Mouse (Mus musculus) urinary bladder, postnatal 25 days (tissue): ENCODE data around the gene Ivd.
A peak's percentile ranks its signal among the peaks of the same experiment; 100 is the strongest.

Experiments used
- DNase-seq: peaks from one replicate; pipeline ENCODE4 v3.0.0; 2022; ENCODE audit warnings: low spot score

Gene Ivd

DNA sequence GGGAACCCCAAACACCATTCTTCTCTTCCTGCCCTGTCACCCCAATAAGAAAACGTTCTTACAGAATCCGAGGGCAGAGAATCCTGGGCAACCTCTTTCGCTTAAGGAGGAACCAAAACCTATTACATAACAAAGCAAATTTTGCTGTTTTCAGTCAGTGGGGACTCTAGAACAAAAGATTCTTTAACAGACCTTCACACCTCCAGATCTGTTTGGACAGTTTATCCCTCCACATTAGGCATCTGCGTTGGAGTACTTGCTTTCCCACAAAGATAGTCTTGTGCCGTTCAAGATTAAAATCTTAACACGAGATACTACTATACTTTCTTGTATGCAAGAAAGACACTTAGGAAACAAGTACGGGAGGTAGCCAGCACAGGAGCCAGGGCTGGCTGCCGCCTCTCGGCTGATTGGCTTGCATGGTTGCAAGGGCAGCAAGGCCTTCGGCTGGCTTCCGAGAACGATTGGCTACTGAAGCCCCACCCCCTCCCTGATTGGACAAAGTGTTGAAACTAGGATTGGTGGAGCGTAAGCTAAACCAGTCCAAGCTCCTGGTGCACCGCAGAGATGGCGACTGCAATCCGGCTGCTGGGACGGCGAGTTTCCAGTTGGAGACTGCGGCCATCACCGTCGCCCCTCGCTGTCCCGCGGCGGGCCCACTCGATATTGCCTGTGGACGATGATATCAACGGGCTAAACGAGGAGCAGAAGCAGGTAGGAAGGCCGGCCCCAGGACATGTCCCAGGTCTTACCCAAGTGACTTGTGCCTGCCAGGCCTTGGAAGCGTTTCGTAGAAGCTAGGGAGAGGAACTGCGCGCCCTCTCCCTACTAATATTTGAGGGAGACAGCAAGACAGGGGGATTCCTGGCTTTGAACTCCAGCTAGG, at the start of gene Ivd:
TSS of gene Ivd (plus strand) at position 501 of the 886 bp plus-strand sequence.
- DNase-seq: peak; percentile 81

DNA sequence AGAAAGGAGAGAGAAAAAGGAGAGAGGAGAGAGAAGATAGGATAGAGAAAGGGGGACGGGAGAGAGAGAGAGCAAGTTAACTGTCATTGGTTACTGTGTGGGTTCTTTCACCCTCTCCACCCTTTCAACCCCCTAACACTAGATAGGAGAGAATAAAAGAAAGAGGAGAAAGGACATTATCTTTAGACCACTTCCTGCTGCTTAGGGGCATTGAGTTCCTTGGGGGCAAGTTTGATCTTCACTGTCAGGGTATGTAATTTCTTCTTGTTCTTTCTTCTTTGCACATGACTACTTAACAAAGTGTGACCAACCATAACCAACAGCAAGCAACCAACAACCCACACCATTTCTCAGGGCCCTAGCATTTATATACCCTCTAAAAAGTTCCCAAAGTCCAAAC, 49.0 kb upstream of the Ivd start:
- no peak for DNase-seq

DNA sequence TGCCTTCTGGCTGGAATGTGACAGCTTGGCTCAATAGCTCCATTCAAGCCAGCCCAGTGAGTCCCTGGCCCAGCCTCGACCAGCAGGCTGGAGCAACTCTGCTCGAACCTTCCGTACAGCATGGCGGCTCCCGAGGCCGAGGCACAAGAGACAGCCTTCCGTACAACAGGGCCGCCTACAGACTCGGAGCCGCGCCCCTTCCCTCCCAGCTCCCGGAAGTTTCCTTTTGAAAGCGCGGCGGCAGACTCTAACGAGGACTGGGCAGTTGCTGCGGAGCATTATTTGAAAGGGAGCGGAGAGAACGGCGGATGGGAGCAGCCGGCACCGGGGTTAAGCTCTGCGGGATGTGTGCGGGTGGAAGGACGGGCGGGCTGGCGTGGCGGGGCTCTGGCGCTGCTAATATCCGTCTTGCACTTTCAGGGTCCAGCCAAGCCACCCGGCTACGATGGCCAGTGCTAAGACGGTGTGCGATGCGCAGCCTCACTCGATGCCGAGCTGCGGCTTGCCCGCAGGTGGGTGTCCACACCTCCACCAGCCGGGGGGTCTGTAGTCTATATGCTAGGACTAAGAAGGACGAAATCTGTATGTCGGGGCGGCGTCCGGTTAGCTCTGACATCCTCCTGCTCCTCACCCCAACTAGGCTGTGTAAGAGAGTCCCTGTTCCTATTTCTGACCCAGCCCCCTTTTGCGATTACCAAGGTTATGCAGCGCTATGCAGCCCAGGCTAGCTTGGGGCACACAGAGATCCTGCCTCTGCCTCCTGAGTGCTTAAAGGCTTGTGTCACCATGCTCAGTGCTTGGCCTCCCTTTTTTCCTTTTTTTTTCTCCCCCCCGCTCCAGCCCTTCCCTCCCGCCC, 47.5 kb upstream of the Ivd start, which contains the start of gene Knstrn:
TSS of gene Knstrn (plus strand) at position 23 of the 856 bp plus-strand sequence.
- DNase-seq: peak; percentile 79

DNA sequence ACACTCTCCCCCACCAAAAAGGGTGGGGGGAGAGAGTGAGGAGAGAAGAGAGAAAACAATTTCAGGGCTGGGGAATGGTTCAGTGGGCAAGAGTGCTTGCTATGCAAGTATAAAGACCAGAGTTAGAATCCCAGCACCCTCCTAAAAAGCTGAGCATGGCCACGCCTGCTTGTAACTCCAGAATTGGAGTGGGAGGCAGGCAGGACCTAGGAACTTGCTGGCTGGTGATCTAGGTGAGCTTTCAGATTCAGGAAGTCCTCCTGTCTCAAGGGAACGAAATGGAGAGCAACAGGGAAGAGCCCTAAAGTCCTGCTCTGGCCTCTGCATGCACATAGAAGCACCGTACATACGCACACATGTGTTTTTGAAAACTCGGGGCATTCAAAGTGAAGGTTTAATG, 39.0 kb upstream of the Ivd start:
- no peak for DNase-seq

DNA sequence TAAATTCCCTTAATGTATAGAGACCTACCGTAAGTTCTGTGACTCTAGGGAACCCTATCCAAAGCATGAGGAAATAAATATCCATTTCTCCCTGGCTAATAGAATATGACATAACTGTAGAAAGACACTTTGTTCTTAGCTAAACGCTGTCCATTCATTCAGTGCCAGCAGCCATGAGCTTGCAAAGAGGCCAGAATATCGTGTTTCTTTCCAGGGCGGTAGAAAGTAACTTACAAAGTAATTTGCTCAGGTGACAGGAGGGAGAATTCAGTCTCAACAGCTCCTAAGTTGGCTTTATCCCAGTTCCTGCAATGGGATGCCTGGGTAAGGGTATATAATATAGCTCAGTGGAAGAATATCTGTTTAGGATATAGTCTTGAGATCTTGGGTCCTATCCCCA, 37.4 kb upstream of the Ivd start:
- DNase-seq: no peak

DNA sequence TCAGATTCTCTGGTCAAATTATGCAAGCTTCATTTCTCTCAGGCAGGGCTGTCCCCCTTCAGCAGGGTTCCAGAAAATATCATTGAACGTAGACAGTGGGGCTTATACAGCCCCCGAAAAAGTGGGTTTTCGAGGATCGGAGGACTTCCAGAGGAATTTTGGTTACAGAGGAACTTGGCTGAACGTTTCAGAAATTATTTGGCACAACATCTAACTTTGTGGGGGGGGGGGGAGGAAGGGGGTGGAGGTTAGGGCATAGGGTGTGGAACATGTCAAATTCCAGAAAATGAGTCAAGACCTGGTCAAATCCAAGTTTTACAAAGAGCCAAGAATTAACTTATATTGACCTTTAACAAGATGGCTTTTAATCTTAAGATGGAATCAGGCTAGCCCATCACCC, 32.7 kb upstream of the Ivd start:
- DNase-seq: no peak

DNA sequence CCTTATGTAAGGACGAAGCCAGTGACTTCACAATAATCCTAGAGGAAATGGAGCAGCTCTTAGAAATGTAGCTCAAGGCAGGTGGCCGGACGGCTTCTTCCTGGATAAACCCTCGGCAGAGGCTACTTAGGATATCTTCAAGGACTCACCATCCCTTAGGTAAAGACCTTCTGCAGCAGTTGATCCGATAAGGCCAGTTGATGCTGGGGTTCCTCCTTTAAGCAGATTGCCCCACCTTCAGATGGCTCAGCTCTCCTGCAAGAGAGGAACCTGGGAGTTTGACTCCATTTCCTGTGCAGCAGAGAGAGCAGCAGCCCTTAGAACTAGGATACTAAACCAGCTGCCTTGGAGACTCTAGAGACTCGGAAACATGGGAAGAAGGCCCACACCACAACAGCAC, 27.7 kb upstream of the Ivd start:
- no peak for DNase-seq

DNA sequence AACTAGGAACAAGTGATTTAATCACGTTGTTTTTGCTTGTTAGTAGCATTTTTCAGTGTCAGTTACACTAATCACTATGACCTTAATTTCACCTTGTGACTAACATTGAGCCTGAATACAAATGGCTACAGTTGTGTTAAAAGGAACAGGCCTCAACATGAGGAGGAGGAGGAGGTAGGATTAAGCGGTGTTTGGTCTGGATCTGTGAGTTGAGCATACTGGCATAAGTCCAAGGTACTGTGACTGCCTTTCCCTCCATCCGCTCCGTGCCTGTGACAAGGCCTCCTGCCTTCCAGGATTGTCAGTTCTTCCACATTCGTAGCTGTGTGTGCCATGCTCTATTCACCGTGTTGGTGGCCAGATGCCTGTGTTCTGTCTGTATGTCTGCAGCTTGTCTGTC, 26.6 kb upstream of the Ivd start:
- DNase-seq: no peak

DNA sequence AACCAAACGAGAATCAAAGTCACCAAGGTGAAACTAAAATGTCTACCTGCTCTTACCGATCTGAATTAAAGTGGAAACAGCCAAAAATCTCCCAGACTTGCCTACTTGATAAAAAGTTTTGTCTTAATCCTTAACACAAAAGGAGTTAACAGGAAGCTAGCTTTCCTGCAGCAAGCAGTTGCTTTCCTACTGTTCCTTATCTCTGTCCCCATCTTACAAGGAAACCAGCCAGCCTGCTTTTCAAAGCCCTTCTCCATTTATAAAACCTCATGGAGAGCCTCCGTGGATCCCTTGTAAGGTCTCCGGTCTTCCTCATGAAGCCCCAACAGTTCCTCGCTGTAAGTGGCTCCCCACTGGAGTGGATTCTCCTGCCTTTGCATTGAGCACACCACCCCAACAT, 23.4 kb upstream of the Ivd start:
- DNase-seq: no peak

DNA sequence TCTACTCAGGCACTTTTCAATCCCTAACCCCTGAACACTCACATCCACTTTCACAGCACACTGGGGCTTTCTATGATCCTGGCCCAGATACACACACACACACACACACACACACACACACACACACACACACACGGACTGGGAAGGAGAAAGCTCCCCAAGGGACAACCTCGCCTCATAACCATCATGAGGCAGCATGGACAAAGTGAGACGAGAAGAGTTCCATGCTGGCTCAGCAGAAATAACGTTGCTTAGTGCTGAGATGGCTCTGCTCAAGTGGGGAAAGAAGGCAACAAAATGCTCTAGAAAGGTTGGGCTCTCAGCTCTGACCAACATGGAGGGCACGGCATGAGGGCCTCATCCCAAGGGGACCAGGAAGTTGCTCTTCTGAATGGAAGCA, 20.6 kb upstream of the Ivd start:
- DNase-seq: no peak

DNA sequence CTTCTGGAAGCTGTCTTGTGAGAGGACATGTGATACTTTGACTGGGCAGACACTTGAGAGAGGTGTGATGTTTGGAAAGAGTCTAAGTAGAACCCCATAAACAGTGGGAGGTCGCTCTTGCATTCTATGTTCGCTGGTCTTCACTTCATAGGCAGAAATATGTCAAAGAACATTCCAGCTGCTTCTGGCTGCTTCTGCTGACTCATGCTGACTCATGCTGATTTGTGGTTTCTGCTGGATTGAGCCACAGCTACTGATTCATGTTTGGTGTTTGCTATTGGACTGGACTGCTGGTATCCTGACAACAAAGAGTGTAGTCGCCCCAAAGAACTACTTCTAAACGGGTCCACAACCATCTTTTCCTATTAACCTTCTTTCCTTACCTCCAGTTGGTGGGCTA, 20.0 kb upstream of the Ivd start:
- DNase-seq: no peak

DNA sequence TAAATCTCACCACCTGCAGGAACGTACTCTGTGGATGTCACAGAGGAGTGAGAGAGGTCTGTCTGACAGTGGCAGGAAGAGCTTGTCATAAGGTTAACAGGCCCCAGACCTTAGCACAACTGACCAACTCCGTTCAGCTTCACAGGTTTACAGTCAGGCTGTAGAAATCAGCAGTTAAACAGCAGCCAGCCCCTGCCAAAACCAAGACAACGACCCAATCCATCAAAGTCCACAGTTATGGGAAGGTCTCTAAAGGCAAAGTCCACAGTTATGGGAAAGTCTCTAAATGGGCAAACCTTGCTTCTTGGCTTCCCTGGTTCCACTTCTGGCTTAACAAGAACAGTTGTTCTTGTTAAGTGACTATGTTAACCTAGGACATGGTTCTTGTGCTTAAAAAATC, 17.3 kb upstream of the Ivd start:
- DNase-seq: no peak

DNA sequence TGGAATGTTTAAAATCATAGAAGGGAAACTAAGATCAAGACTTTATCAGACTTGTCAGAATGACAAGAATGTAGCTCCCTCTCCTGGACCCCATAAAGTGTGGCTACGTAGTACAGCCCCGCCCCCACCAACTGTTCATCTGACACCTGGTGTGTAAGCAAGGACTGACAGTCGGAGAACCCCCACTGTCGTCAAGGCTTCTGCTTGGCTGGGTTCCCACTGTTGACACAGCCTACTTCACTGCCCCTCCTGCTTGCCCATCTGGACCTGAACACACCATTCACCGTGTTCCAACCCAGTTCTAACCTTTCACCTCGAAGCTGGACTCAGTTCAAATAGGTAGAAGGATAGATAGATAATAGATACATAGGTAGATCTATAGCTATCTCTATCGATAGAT, 15.5 kb upstream of the Ivd start:
- DNase-seq: no peak

DNA sequence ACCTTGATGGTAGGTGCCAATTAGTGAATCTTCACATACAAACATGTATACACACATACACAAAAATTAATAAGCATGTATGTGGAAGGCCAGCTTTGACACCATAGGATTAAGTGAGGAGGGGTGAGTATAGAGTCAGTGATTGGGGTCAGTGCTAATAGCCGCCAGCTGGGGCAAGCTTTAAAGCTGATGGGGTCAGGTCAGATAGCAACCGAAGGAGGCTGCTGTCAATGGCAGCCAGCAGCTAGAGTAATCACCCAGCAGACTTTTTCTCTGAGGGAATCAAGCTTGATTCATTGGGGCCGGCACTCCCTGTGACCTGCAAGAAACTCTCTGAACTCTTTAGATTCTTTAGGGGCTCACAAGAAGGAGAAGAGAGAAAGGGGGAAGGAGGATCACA, 10.0 kb upstream of the Ivd start:
- DNase-seq: no peak

DNA sequence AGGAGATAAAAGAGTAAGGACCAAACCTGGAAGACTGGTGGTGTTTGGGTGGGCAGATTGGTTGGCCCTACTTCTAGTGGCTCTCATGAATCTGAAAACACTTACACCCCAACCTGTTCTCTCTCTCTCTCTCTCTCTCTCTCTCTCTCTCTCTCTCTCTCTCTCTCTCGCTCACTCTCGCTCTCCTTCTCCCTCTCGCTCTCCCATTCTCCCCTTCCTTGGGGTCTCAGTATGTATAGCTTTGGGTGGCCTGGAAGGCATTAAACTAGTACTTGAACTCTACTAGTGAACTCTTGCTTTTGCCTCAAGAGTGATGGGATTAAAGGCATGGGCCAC, 554 bp downstream of the Ivd start:
- no peak for DNase-seq

DNA sequence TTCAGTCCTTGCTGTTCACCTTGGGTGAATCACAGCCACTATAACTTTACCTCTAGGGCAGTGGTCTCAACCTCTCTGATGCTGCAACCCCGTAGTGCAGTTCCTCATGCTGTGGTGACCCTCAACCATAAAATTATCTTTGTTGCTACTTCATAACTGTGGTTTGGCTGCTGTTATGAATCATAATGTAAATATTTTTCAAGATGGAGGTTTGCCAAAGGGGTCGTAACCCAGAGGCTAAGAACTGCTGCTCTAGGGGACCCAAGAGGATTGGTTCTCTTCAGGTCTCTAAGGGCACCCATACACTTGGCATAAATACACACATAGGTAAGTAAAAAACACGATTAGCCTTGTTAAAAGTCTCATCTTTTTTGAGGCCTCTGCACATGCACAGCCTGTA, 8.8 kb downstream of the Ivd start:
- DNase-seq: peak; percentile 2

DNA sequence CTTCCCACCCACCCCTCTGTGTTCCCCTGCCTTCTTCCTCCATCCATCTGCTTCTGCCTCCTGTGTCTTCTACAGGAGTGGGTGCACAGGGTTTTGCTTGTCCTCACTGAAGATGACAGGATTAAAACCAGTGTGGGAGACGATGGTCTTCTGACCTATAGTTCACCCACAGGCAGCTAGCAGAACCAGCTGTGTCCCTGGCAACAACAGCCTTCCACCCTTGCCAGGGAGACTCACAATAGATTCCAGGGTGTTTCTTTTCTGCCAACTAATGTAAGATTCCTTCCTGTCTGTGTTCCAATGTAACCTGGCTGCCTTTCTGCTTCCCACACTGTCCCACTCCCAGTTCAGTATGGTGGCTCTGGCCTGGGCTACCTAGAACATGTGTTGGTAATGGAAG, 9.3 kb downstream of the Ivd start:
- DNase-seq: peak; percentile 2

DNA sequence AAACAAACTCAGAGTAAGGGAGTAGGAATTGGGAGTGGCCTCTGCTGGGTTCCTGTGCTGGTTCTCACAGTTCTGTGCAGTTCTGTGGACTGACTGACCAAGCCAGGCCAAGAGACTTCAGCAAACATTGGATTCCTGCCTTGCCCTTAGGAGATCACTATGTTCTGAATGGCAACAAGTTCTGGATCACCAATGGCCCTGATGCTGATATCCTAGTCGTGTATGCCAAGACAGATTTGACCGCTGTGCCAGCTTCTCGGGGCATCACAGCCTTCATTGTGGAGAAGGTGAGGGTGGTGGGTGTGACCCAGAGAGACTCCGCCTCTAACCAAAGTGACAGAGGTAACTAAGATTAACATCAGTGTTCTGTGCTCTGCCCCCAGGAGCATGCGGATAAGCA, 11.3 kb downstream of the Ivd start:
- DNase-seq: no peak

DNA sequence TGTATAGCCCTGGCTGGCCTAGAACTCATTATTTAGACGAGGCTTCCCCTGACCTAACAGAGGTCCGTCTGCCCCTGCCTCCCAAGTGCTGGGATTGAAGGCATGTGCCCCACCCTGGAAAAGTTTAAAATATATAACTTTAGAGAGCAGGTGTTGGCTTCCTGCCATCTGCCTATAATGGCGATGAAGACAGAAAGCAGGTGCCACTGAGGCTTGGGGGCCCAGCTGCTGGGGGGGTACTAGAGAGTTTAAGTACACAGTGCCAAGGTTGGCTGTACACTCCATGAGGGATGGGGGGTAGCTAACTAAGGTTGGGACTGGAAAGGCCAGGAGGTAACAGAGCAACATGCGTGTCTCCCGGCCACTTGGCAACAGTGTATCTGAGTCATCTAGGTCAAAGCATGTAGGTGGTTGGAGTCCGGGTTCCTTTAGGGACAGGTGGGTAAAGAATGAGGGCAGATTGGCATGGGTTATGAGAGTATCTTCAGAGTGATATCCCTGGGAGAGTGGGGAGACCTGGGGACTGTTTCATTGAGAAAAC, 12.2 kb downstream of the Ivd start:
- DNase-seq: peak; percentile 7

DNA sequence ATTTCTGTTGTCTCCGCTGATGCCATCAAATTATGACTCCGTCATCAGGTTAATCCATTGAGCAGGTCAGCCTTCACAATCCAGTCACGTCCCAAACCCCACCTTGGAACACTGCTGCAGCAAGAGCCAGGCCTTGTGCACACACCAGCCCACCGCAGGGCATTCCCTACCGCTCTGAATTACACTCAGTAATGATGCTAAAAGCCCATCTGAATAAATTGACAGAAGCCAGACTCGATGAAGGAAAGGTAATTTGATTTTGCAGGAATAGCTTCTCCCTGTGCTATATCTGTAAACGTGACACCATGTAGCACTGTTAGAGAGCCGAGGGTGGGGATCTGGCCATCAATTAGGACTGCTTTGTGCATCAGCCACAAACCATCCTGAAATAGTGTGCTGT, 13.6 kb downstream of the Ivd start:
- DNase-seq: peak; percentile 1

DNA sequence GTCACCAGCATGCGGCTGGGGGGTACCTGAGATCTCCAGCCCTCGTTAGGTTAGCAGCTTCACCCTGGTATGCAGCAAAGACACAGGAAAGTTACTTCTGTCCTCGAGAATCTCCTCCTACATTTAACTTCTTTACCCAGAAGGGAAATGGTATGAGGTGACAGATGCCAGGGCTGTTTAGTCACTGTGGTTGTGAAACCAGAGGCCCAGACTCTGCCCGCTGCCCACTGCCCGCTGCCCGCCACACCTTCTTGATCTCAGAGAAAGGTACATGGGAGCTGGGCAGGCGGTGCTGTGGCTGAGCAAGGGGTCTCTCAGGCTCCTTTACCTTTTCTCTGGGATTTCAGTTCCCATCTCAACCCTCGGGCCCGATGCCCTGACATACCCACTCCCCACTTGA, 14.7 kb downstream of the Ivd start:
- peak; percentile 2 for DNase-seq

DNA sequence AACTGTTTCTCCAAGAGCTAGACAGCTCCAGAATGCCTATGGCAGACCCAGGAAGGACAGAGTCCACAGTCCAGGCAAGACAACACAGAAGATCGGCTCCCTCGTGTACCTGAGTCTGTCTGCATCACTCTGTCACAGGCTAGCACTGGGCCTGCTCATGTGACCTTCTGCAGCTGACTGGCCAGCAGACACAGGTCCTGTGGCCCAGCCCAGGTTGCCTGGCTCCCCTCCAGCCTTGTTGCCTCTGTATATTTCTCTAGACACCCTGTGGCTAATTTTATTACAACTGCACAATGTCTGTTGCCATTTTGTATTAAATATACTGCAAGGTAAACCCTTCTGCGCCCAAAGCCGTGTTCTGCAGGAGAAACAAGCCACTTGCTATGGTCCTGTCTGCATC, 19.3 kb downstream of the Ivd start:
- DNase-seq: no peak

DNA sequence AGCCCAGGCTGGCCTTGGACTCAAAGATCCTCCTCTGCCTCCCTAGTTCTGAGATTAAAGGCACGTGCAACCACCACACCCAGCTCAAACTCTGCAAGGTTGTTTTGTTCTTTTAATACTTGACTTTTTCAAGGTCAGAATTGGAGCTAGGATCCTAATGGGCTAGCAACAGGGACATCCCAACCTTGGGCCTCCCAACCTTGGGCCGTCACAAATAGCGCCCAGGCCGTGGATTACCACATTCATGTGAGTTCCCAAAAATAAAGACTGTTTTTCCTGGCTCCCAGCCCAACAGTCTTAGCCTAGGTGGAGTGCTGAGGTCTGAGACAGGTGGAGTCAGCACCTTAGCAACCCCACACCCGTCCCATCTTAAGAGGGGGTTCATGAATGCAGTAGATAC, 20.2 kb downstream of the Ivd start:
- DNase-seq: no peak
